Mouse (Mus musculus) midbrain, embryonic 16.5 days (tissue): Measurements from ENCODE around the gene Tshr. TPM values are rescaled to one million over a fixed set of nuclear protein-coding genes. Genes with fewer than 3 reads are reported as not detected.

Experiments
- polyA plus RNA-seq: library from polyadenylated mRNA; unstranded; fragments of >200 nt; fragmentation: Nextera tagmentation; extraction: Ambion mirVana; gene quantifications from 2 replicates; pipeline ENCODE4 v1.2.1, GENCODE M21; 2015

The Tshr gene
- polyA plus RNA-seq, 1 experiment from 2014 or later = 0.43 TPM

Other genes with a start within 250 kb of the Tshr start
- gene Cep128, start 154 bp upstream of the Tshr start, polyA plus RNA-seq = 3.6 and 4.2 TPM in 2 replicates
- gene Gtf2a1, start 205.9 kb downstream of the Tshr start, polyA plus RNA-seq = 68.0 and 72.2 TPM in 2 replicates